Comparison of ENCODE assay signal across 8 mouse cellular contexts in genomic region chr7:28436932-28437570, GRCm38 (mm10). TPM values are rescaled to one million over a fixed set of nuclear protein-coding genes. Genes with fewer than 3 reads are reported as not detected.
DNase-seq lines count a peak whose midpoint lies in the region; ATAC-seq and TF ChIP-seq lines count a peak whose summit lies in the region.

Gmfg (plus strand) TSS chr7:28437447.

- peak within 1 kb of the TSS; percentile 72 for H3K9ac ChIP-seq in MEL (ENCODE audit: control insufficient read depth, low read depth, low read length, poor library complexity, severe bottlenecking)
- H3K9ac ChIP-seq in forebrain, embryonic 15.5 days (replicated peaks) = peak within 1 kb of the TSS; percentile 67
- H3K9ac ChIP-seq in lung, embryonic 16.5 days (ENCODE audit: low read length) = peak within 1 kb of the TSS; percentile 66

- H3K27ac ChIP-seq in MEL (ENCODE audit: control insufficient read depth, low read depth, low read length) = peak within 1 kb of the TSS; percentile 83
- H3K27ac ChIP-seq in forebrain, embryonic 15.5 days (replicated peaks) = peak within 1 kb of the TSS; percentile 80
- H3K27ac ChIP-seq in layer of hippocampus, adult 2 months = peak within 1 kb of the TSS; percentile 93
- H3K27ac ChIP-seq in lung, embryonic 16.5 days (ENCODE audit: low read length) = peak within 1 kb of the TSS; percentile 41

- TF ChIP-seq POLR2A in MEL (IDR thresholded peaks at IDR 0.05; ENCODE audit: control insufficient read depth in 1 of 2, insufficient read depth in 1 of 2, low read depth in 1 of 2, low read length in 2 of 2, poor library complexity in 1 of 2) = peak; percentile 25 to 57; a peak in 2 of 4 replicates

- no peaks in the 10 kb centered on the region for H3K27me3 ChIP-seq in MEL (ENCODE audit: control insufficient read depth in 1 of 2, insufficient read depth in 2 of 2, low read length in 2 of 2)
- no peaks in the 10 kb centered on the region for H3K27me3 ChIP-seq in forebrain, embryonic 15.5 days
- H3K27me3 ChIP-seq in lung, embryonic 16.5 days (ENCODE audit: control insufficient read depth, insufficient read depth, low read depth, low read length) = no peaks in the 10 kb centered on the region

- H3K4me1 ChIP-seq in MEL (ENCODE audit: control insufficient read depth in 1 of 2, insufficient read depth in 2 of 2, low read length in 2 of 2) = peaks cover 28 to 47% of the 10 kb centered on the region in 2 experiments
- H3K4me1 ChIP-seq in forebrain, embryonic 15.5 days = peaks cover 39% of the 10 kb centered on the region
- H3K4me1 ChIP-seq in lung, embryonic 16.5 days (replicated peaks; ENCODE audit: control insufficient read depth, insufficient read depth, low read length) = peaks cover 19% of the 10 kb centered on the region

- H3K36me3 ChIP-seq in MEL (ENCODE audit: control insufficient read depth in 1 of 2, insufficient read depth in 2 of 2, low read length in 2 of 2) = peaks cover 0 to 51% of the 10 kb centered on the region in 2 experiments; a peak in 2 of 4 replicates
- 0 out of 2 replicates have a peak, but pooled peaks cover 3% of the 10 kb centered on the region for H3K36me3 ChIP-seq in forebrain, embryonic 15.5 days
- H3K36me3 ChIP-seq in lung, embryonic 16.5 days (ENCODE audit: control insufficient read depth, insufficient read depth, low read length) = no peaks in the 10 kb centered on the region

- H3K4me3 ChIP-seq in MEL (ENCODE audit: control insufficient read depth in 1 of 2, insufficient read depth in 1 of 2, low read depth in 2 of 2, low read length in 2 of 2) = peak within 1 kb of the TSS; percentile 65 to 78
- H3K4me3 ChIP-seq in forebrain, embryonic 15.5 days = peak within 1 kb of the TSS; percentile 70
- H3K4me3 ChIP-seq in layer of hippocampus, adult 2 months = peak within 1 kb of the TSS; percentile 77
- H3K4me3 ChIP-seq in lung, embryonic 16.5 days (ENCODE audit: low read length) = peak within 1 kb of the TSS; percentile 86

- peak within 1 kb of the TSS; percentile 63 for H3K4me2 ChIP-seq in forebrain, embryonic 15.5 days (replicated peaks)
- H3K4me2 ChIP-seq in lung, embryonic 16.5 days (ENCODE audit: low read depth, low read length) = peak within 1 kb of the TSS; percentile 64

- no peak for TF ChIP-seq EP300 in MEL (IDR thresholded peaks at IDR 0.05; ENCODE audit: low read depth in 1 of 2, low read length in 2 of 2)

- WGBS in forebrain, embryonic 15.5 days = 2% methylated on average over 16 of the region's 16 CpGs
- 3% methylated on average over 16 of the region's 16 CpGs for WGBS in lung, embryonic 16.5 days

- H3K9me3 ChIP-seq in MEL (replicated peaks; ENCODE audit: insufficient read depth, low read length) = no peaks in the 10 kb centered on the region
- no peaks in the 10 kb centered on the region for H3K9me3 ChIP-seq in forebrain, embryonic 15.5 days
- H3K9me3 ChIP-seq in lung, embryonic 16.5 days (ENCODE audit: control insufficient read depth, low read length) = no peaks in the 10 kb centered on the region

- TF ChIP-seq RAD21 in MEL (IDR thresholded peaks at IDR 0.05; ENCODE audit: low read depth, low read length) = peak; percentile 70

- peaks cover 7% of the 10 kb centered on the region for H3K79me2 ChIP-seq in MEL (ENCODE audit: control insufficient read depth, insufficient read depth, low read length, poor library complexity)

- TF ChIP-seq CTCF in MEL (IDR thresholded peaks at IDR 0.05 in 2 of 3, conservative IDR thresholded peaks at IDR 0.05 in 1 of 3; ENCODE audit: control insufficient read depth in 1 of 3, insufficient read depth in 1 of 3, low read depth in 2 of 3, low read length in 3 of 3, poor library complexity in 1 of 3, severe bottlenecking in 1 of 3) = peak; percentile 71 to 93 (median 80)
- TF ChIP-seq CTCF in layer of hippocampus, adult 2 months (conservative IDR thresholded peaks at IDR 0.05) = peak; percentile 68

- DNase-seq in MEL (ENCODE audit: low read depth, low spot score) = peak; percentile 96
- DNase-seq in cerebellum, adult 18-20 months = peak; percentile 71 to 80
- DNase-seq in heart, postnatal 4 days = peak; percentile 86
- peak; percentile 70 to 72 for DNase-seq in layer of hippocampus, adult 2 months (ENCODE audit: low spot score in 2 of 2)
- DNase-seq in ovary, postnatal 14 days (ENCODE audit: low spot score) = peak; percentile 68
- DNase-seq in thymus, postnatal 10 days (ENCODE audit: low spot score in 2 of 2) = peak; percentile 84 to 85

- no peak; the same call in none of the 2 replicates for ATAC-seq in forebrain, embryonic 15.5 days (replicated peaks)
- peak; percentile 32 for ATAC-seq in lung, embryonic 16.5 days (ENCODE audit: low read depth)

TF ChIP-seq in MEL, 35 proteins besides CTCF, POLR2A, EP300 and RAD21:
- peak; percentile 18; the same call in 1 of the 2 replicates for TF ChIP-seq HCFC1 (IDR thresholded peaks at IDR 0.05; ENCODE audit: low read depth, low read length)
- no peak for TF ChIP-seq USF1 (IDR thresholded peaks at IDR 0.05; ENCODE audit: low read depth, low read length)
- no peak for TF ChIP-seq ZMIZ1 (IDR thresholded peaks at IDR 0.05; ENCODE audit: low read depth, low read length)
- no peak for TF ChIP-seq E2F4 (IDR thresholded peaks at IDR 0.05; ENCODE audit: borderline replicate concordance, low read depth, low read length)
- peak; percentile 81 for TF ChIP-seq SMC3 (IDR thresholded peaks at IDR 0.05; ENCODE audit: low read depth, low read length)
- TF ChIP-seq ETS1 (IDR thresholded peaks at IDR 0.05; ENCODE audit: low read depth, low read length) = peak; percentile 43; the same call in 1 of the 2 replicates
- peak; percentile 13 for TF ChIP-seq SIN3A (IDR thresholded peaks at IDR 0.05; ENCODE audit: low read length)
- no peak for TF ChIP-seq USF2 (IDR thresholded peaks at IDR 0.05; ENCODE audit: borderline replicate concordance in 1 of 2, insufficient read depth in 1 of 2, low read depth in 1 of 2, low read length in 2 of 2)
- TF ChIP-seq ZC3H11A (IDR thresholded peaks at IDR 0.05; ENCODE audit: low read depth, low read length) = peak; percentile 55
- no peak for TF ChIP-seq ZKSCAN1 (IDR thresholded peaks at IDR 0.05; ENCODE audit: low read depth, low read length)
- peak; percentile 85 for TF ChIP-seq MXI1 (IDR thresholded peaks at IDR 0.05; ENCODE audit: low read depth, low read length)
- no peak; the same call in 1 of the 2 replicates for TF ChIP-seq NELFE (IDR thresholded peaks at IDR 0.05; ENCODE audit: low read depth, low read length)
- TF ChIP-seq MYC (IDR thresholded peaks at IDR 0.05; ENCODE audit: low read depth, low read length) = no peak
- TF ChIP-seq ELF1 (IDR thresholded peaks at IDR 0.05; ENCODE audit: low read depth, low read length) = no peak
- no peak for TF ChIP-seq ZNF384 (IDR thresholded peaks at IDR 0.05; ENCODE audit: low read depth, low read length)
- TF ChIP-seq GABPA (IDR thresholded peaks at IDR 0.05; ENCODE audit: low read depth, low read length) = no peak
- TF ChIP-seq POLR2AphosphoS2 (IDR thresholded peaks at IDR 0.05; ENCODE audit: low read length) = no peak
- no peak for TF ChIP-seq BHLHE40 (IDR thresholded peaks at IDR 0.05; ENCODE audit: borderline replicate concordance, low read depth, low read length)
- no peak for TF ChIP-seq TCF12 (IDR thresholded peaks at IDR 0.05; ENCODE audit: low read depth, low read length)
- TF ChIP-seq TBP (IDR thresholded peaks at IDR 0.05; ENCODE audit: low read depth, low read length) = peak; percentile 57
- no peak for TF ChIP-seq CHD1 (IDR thresholded peaks at IDR 0.05; ENCODE audit: low read depth, low read length)
- TF ChIP-seq UBTF (IDR thresholded peaks at IDR 0.05; ENCODE audit: borderline replicate concordance, insufficient read depth, low read depth, low read length) = no peak
- no peak for TF ChIP-seq RCOR1 (IDR thresholded peaks at IDR 0.05; ENCODE audit: low read depth, low read length)
- no peak for TF ChIP-seq MEF2A (IDR thresholded peaks at IDR 0.05; ENCODE audit: extremely low read depth, insufficient replicate concordance, low read depth, low read length, poor library complexity, severe bottlenecking)
- TF ChIP-seq JUND (IDR thresholded peaks at IDR 0.05; ENCODE audit: low read depth, low read length) = no peak
- no peak for TF ChIP-seq POLR2AphosphoS5 (IDR thresholded peaks at IDR 0.05; ENCODE audit: borderline replicate concordance, low read depth, low read length)
- no peak for TF ChIP-seq CHD2 (IDR thresholded peaks at IDR 0.05; ENCODE audit: low read length)
- no peak for TF ChIP-seq NRF1 (IDR thresholded peaks at IDR 0.05; ENCODE audit: insufficient read depth, low read depth, low read length, poor library complexity, severe bottlenecking)
- TF ChIP-seq MYB (IDR thresholded peaks at IDR 0.05; ENCODE audit: low read depth, low read length) = no peak
- no peak for TF ChIP-seq KAT2A (conservative IDR thresholded peaks at IDR 0.05; ENCODE audit: low read depth, low read length)
- TF ChIP-seq TAL1 (IDR thresholded peaks at IDR 0.05; ENCODE audit: low read length) = no peak
- no peak for TF ChIP-seq GATA1 (IDR thresholded peaks at IDR 0.05; ENCODE audit: low read depth, low read length)
- TF ChIP-seq MAX (IDR thresholded peaks at IDR 0.05; ENCODE audit: low read length) = peak; percentile 50
- no peak for TF ChIP-seq MAFK (IDR thresholded peaks at IDR 0.05; ENCODE audit: borderline replicate concordance, low read depth, low read length)
- 0 out of 2 replicates have a peak, but pooled peaks have one; percentile 7 for TF ChIP-seq MAZ (IDR thresholded peaks at IDR 0.05; ENCODE audit: low read depth, low read length)

RNA-seq across cellular contexts. Expression of gene Gmfg, which starts in this region (rescaled TPM):
- total RNA-seq in MEL (2012; rRNA removed) = 25.1 and 31.2 TPM in 2 replicates
- polyA plus RNA-seq in MEL (2012; ENCODE audit: insufficient read depth in 1 of 2, insufficient read length in 2 of 2, low read depth in 1 of 2, low replicate concordance in 2 of 2, missing spikeins in 1 of 2) = 10 to 100 TPM in 1 of 2 experiments, not detected in 1; 25.0 TPM
- polyA plus RNA-seq in forebrain, embryonic 15.5 days (2015; fragmentation: Nextera tagmentation; extraction: Ambion mirVana) = 4.0 and 4.7 TPM in 2 replicates
- total RNA-seq in heart, postnatal 4 days (2021) = 1 to 10 TPM; 7.1 to 7.5 TPM
- total RNA-seq in layer of hippocampus, adult 2 months (2021) = 1 to 10 TPM in 1 of 2 experiments, under 1 TPM in 1; 0.86 to 2.3 TPM
- polyA plus RNA-seq in lung, embryonic 16.5 days (2015; fragmentation: Nextera tagmentation; extraction: Ambion mirVana) = 46.6 and 47.1 TPM in 2 replicates

Comparison
In these comparisons a context has a peak if more than half of its experiments do, and no peak if none do; other contexts are left out.
1. H3K27ac ChIP-seq: peak in every context shown above with its lines; median percentile 93 in layer of hippocampus, adult 2 months; 83 in MEL; 80 in forebrain, embryonic 15.5 days; 41 in lung, embryonic 16.5 days.